Comparison of ENCODE assay signal across 10 mouse cellular contexts in the genomic region with DNA sequence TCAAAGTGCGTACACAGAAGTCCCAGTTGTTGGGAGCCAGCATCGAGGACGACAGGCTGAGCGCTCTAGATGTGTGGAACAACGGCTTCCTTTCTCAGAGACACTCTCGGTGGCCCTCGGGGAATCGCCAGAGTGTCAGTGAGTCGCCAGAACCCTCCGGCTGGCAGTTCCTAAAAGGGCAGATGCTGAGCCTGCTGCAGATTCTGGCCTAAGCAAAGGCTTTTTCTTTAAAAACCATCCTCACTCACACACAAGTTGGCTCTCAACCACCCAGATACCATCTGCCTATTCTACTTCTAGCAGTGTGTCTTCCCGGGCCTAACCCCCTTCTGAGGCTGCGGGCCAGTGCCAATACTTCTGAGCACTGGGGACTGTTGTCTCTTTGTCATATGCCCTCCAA. TPM values are rescaled to one million over a fixed set of nuclear protein-coding genes. Genes with fewer than 3 reads are reported as not detected.
DNase-seq lines count a peak whose midpoint lies in the region; ATAC-seq and TF ChIP-seq lines count a peak whose summit lies in the region.
"Had no signal": no experiment of that assay in that cellular context is flagged by ENCODE, and none has a peak within 500 bp of the region (broad histone marks: within the 10 kb centered on the region; RNA-seq: fewer than 3 reads in every experiment).

No protein-coding gene starts in this region.

- H3K4me1 ChIP-seq in forebrain, embryonic 15.5 days, result peaks cover 25% of the 10 kb centered on the region

- H3K4me2 ChIP-seq in forebrain, embryonic 15.5 days (replicated peaks), result no peak overlapping the region
- H3K4me2 ChIP-seq: liver, embryonic 15.5 days had no signal

- H3K27ac ChIP-seq in gastrocnemius, adult 2 months, result no peak overlapping the region
- peak overlapping the region; percentile 64 for H3K27ac ChIP-seq in forebrain, embryonic 15.5 days (replicated peaks)
- H3K27ac ChIP-seq: liver, embryonic 15.5 days had no signal

- intact Hi-C loops in gastrocnemius, postnatal 14 days (cut with DNase I; ENCODE audit: low total_unique reads), result no loop called here
- intact Hi-C loops in gastrocnemius, adult 2 months (cut with DNase I), result no loop called here
- intact Hi-C loops in heart, postnatal 25 days (cut with DNase I), result loop anchor here (5.0 kb wide), 1 partner anchor 42 kb away; no protein-coding TSS in a partner anchor

- no peak overlapping the region for H3K4me3 ChIP-seq in gastrocnemius, adult 2 months
- no peak overlapping the region for H3K4me3 ChIP-seq in forebrain, embryonic 15.5 days
- H3K4me3 ChIP-seq: liver, embryonic 15.5 days had no signal

- peak; percentile 27 for DNase-seq in gastrocnemius, postnatal 14 days
- DNase-seq in gastrocnemius, adult 2 months, result no peak
- DNase-seq in layer of hippocampus, postnatal 36 days, result peak; percentile 56 to 58
- DNase-seq in right cerebral cortex, postnatal 10 days (ENCODE audit: low spot score in 2 of 2), result peak; percentile 81 to 86
- DNase-seq in heart, postnatal 25 days (ENCODE audit: low spot score), result no peak
- no peak for DNase-seq in thymus, postnatal 10 days (ENCODE audit: low spot score in 2 of 2)
- DNase-seq in lung, adult 18-20 months, result no peak

- TF ChIP-seq CTCF in gastrocnemius, adult 2 months (IDR thresholded peaks at IDR 0.05), result no peak

- H3K27me3 ChIP-seq in forebrain, embryonic 15.5 days, result no peaks in the 10 kb centered on the region
- H3K27me3 ChIP-seq: liver, embryonic 15.5 days had no signal

- H3K36me3 ChIP-seq in forebrain, embryonic 15.5 days, result peaks cover 10% of the 10 kb centered on the region

- H3K9ac ChIP-seq in forebrain, embryonic 15.5 days (replicated peaks), result no peak overlapping the region
- H3K9ac ChIP-seq: liver, embryonic 15.5 days had no signal

- H3K9me3 ChIP-seq in forebrain, embryonic 15.5 days, result no peaks in the 10 kb centered on the region
- H3K9me3 ChIP-seq: liver, embryonic 15.5 days had no signal

- peak; percentile 46 for ATAC-seq in forebrain, embryonic 15.5 days (replicated peaks)
- ATAC-seq: inflammation-experienced regulatory T-cells, adult 6 months had no signal

- 41% methylated on average over 12 of the region's 12 CpGs for WGBS in forebrain, embryonic 15.5 days

RNA-seq across cellular contexts. Expression of gene Uck2, which starts 45.2 kb away (rescaled TPM):
- total RNA-seq in gastrocnemius, postnatal 14 days (2021), result 10 to 100 TPM; 18.4 to 29.1 TPM
- 10 to 100 TPM; 14.1 to 22.4 TPM for total RNA-seq in gastrocnemius, adult 2 months (2021)
- 64.7 and 68.2 TPM in 2 replicates for polyA plus RNA-seq in forebrain, embryonic 15.5 days (2015; fragmentation: Nextera tagmentation; extraction: Ambion mirVana)
- total RNA-seq in layer of hippocampus, postnatal 36 days (2021), result 10 to 100 TPM; 38.1 to 39.7 TPM
- 10 to 100 TPM; 54.7 to 59.7 TPM for total RNA-seq in heart, postnatal 25 days (2021)

Comparison
In these comparisons a context has a peak if more than half of its experiments do, and no peak if none do; other contexts are left out.
1. DNase-seq: peak in gastrocnemius, postnatal 14 days (single experiment), layer of hippocampus, postnatal 36 days (2 of 2) and right cerebral cortex, postnatal 10 days (2 of 2); none in gastrocnemius, adult 2 months (single experiment), heart, postnatal 25 days (single experiment), thymus, postnatal 10 days (0 of 2) and lung, adult 18-20 months (0 of 2).